In genomic region chr4:135085077-135085853, GRCm38 (mm10) we compare ENCODE assay signal across 12 mouse cellular contexts. TPM values are rescaled to one million over a fixed set of nuclear protein-coding genes. Genes with fewer than 3 reads are reported as not detected.
DNase-seq lines count a peak whose midpoint lies in the region; ATAC-seq and TF ChIP-seq lines count a peak whose summit lies in the region.
"Had no signal": no experiment of that assay in that cellular context is flagged by ENCODE, and none has a peak within 500 bp of the region (broad histone marks: within the 10 kb centered on the region; RNA-seq: fewer than 3 reads in every experiment).

No protein-coding gene starts in this region.

- H3K27ac ChIP-seq in heart, postnatal 0 days (ENCODE audit: low read depth) = no peak overlapping the region
- no peak overlapping the region for H3K27ac ChIP-seq in heart, embryonic 11.5 days (ENCODE audit: low read depth, low read length)
- H3K27ac ChIP-seq: intestine, embryonic 15.5 days; limb, embryonic 13.5 days; neural tube, embryonic 12.5 days had no signal

- H3K4me1 ChIP-seq in heart, postnatal 0 days (ENCODE audit: control insufficient read depth, insufficient read depth) = no peaks in the 10 kb centered on the region
- H3K4me1 ChIP-seq in heart, embryonic 11.5 days (ENCODE audit: control insufficient read depth, insufficient read depth, low read length) = peaks cover 8% of the 10 kb centered on the region
- H3K4me1 ChIP-seq: intestine, embryonic 15.5 days had no signal

- H3K36me3 ChIP-seq in heart, postnatal 0 days (replicated peaks; ENCODE audit: control insufficient read depth, insufficient read depth, low read length) = no peaks in the 10 kb centered on the region
- H3K36me3 ChIP-seq in heart, embryonic 11.5 days (ENCODE audit: control insufficient read depth, insufficient read depth, low read length) = no peaks in the 10 kb centered on the region
- H3K36me3 ChIP-seq: intestine, embryonic 15.5 days; limb, embryonic 13.5 days; neural tube, embryonic 12.5 days had no signal

- no peak overlapping the region for H3K4me2 ChIP-seq in heart, postnatal 0 days (ENCODE audit: low read depth, low read length)
- no peak overlapping the region for H3K4me2 ChIP-seq in heart, embryonic 11.5 days
- H3K4me2 ChIP-seq: intestine, embryonic 15.5 days; limb, embryonic 13.5 days; neural tube, embryonic 12.5 days had no signal

- DNase-seq in heart, postnatal 0 days (ENCODE audit: low spot score) = no peak
- peak; percentile 16 for DNase-seq in retina, embryonic 14.5 days (ENCODE audit: low spot score)
- DNase-seq in retina, postnatal 1 day = no peak
- DNase-seq in naive thymus-derived CD4-positive, alpha-beta T cell, adult 2 months (ENCODE audit: low read depth) = peak; percentile 55
- no peak for DNase-seq in urinary bladder, adult 2 months (ENCODE audit: low spot score)
- DNase-seq in heart, postnatal 36 days = no peak
- DNase-seq: heart, postnatal 10 days had no signal

- H3K27me3 ChIP-seq in heart, postnatal 0 days (ENCODE audit: control insufficient read depth, insufficient read depth, low read length) = peaks cover 2% of the 10 kb centered on the region; the same call in 1 of the 2 replicates
- peaks cover 14% of the 10 kb centered on the region for H3K27me3 ChIP-seq in heart, embryonic 11.5 days (ENCODE audit: control insufficient read depth, insufficient read depth, low read length)
- H3K27me3 ChIP-seq: intestine, embryonic 15.5 days; neural tube, embryonic 12.5 days had no signal

- intact Hi-C loops in heart, postnatal 36 days (cut with DNase I) = no loop called here

- no peaks in the 10 kb centered on the region for H3K9me3 ChIP-seq in heart, postnatal 0 days (replicated peaks; ENCODE audit: control insufficient read depth, low read length)
- H3K9me3 ChIP-seq in heart, embryonic 11.5 days (replicated peaks; ENCODE audit: control insufficient read depth, low read length) = no peaks in the 10 kb centered on the region
- H3K9me3 ChIP-seq: intestine, embryonic 15.5 days; limb, embryonic 13.5 days; neural tube, embryonic 12.5 days had no signal

- no peak overlapping the region for H3K4me3 ChIP-seq in heart, postnatal 0 days (ENCODE audit: low read depth, low read length)
- no peak overlapping the region for H3K4me3 ChIP-seq in heart, embryonic 11.5 days (ENCODE audit: low read depth, low read length)
- H3K4me3 ChIP-seq: intestine, embryonic 15.5 days; limb, embryonic 13.5 days; neural tube, embryonic 12.5 days had no signal

- H3K9ac ChIP-seq in heart, postnatal 0 days (replicated peaks; ENCODE audit: low read depth, low read length) = no peak overlapping the region
- H3K9ac ChIP-seq in heart, embryonic 11.5 days (ENCODE audit: low read depth, low read length) = no peak overlapping the region
- H3K9ac ChIP-seq: intestine, embryonic 15.5 days; limb, embryonic 13.5 days; neural tube, embryonic 12.5 days had no signal

- TF ChIP-seq EP300 in heart, postnatal 0 days (IDR thresholded peaks at IDR 0.05; ENCODE audit: low read depth) = no peak

- TF ChIP-seq CTCF in heart, postnatal 0 days (IDR thresholded peaks at IDR 0.05; ENCODE audit: low read depth) = 0 out of 2 replicates have a peak, but pooled peaks have one; percentile 2

- no peak for ATAC-seq in heart, postnatal 0 days (ENCODE audit: insufficient read depth, low read depth)
- ATAC-seq in heart, embryonic 11.5 days (replicated peaks; ENCODE audit: insufficient number of reproducible peaks, low FRiP score, low TSS enrichment) = no peak
- peak; percentile 17 for ATAC-seq in activated CD4-positive, CD25-positive, alpha-beta regulatory T cell, adult 4 months
- ATAC-seq: intestine, embryonic 15.5 days had no signal

- 68% methylated on average over 13 of the region's 13 CpGs for WGBS in heart, postnatal 0 days
- 64% methylated on average over 13 of the region's 13 CpGs for WGBS in heart, embryonic 11.5 days (ENCODE audit: insufficient replicate concordance)

RNA-seq across cellular contexts. Expression of gene Runx3, which starts 35.2 kb away (rescaled TPM):
- total RNA-seq in heart, postnatal 0 days (2014; rRNA removed; ENCODE audit: low replicate concordance) = 0.11 and 0.15 TPM in 2 replicates
- polyA plus RNA-seq in heart, postnatal 0 days (2015; fragmentation: Nextera tagmentation; extraction: Ambion mirVana) = 0.04 and 0.07 TPM in 2 replicates
- 0.06 TPM in 1 of 2 replicates, not detected in the other for polyA plus RNA-seq in heart, embryonic 11.5 days (2014; fragmentation: Nextera tagmentation; extraction: Ambion mirVana)
- polyA plus RNA-seq in activated CD4-positive, CD25-positive, alpha-beta regulatory T cell, adult 4 months (2017; shearing (Covaris generic)) = 10 to 100 TPM; 12.8 to 17.6 TPM
- 0.21 and 0.60 TPM in 2 replicates for polyA plus RNA-seq in urinary bladder, adult 2 months (2012; rRNA removed)
- total RNA-seq in heart, postnatal 36 days (2021) = under 1 TPM; 0.43 to 0.50 TPM

Comparison
In these comparisons a context has a peak if more than half of its experiments do, and no peak if none do; other contexts are left out.
1. DNase-seq: peak in retina, embryonic 14.5 days (single experiment) and naive thymus-derived CD4-positive, alpha-beta T cell, adult 2 months (single experiment); none in heart, postnatal 0 days (single experiment), retina, postnatal 1 day (single experiment), urinary bladder, adult 2 months (single experiment) and heart, postnatal 36 days (0 of 2).